Mouse (Mus musculus): ENCODE data around the gene Kirrel2. TPM values are rescaled to one million over a fixed set of nuclear protein-coding genes. Genes with fewer than 3 reads are reported as not detected.

Gene Kirrel2
- total RNA-seq, 4 experiments from 2014 or later, result not detected

GRCm38 (mm10) chr7:30450241-30450640 is 7.2 kb downstream of the Kirrel2 start:
- DNase-seq, result no peak

GRCm38 (mm10) chr7:30444971-30445751 is 12.3 kb downstream of the Kirrel2 start, which contains the start of gene Aplp1:
TSS of gene Aplp1 (minus strand) at chr7:30445535.
- DNase-seq, result no peak

GRCm38 (mm10) chr7:30444154-30444970 is 13.1 kb downstream of the Kirrel2 start:
- peak; percentile 31 for DNase-seq

GRCm38 (mm10) chr7:30443696-30444095 is 13.8 kb downstream of the Kirrel2 start:
- no peak for DNase-seq

GRCm38 (mm10) chr7:30440697-30441096 is 16.8 kb downstream of the Kirrel2 start:
- no peak for DNase-seq

GRCm38 (mm10) chr7:30439734-30440133 is 17.8 kb downstream of the Kirrel2 start:
- no peak for DNase-seq

- no peak for DNase-seq
Observed at GRCm38 (mm10) chr7:30436879-30437278, 20.6 kb downstream of the Kirrel2 start.

- no peak for DNase-seq
Observed at GRCm38 (mm10) chr7:30435156-30435555, 22.3 kb downstream of the Kirrel2 start.

GRCm38 (mm10) chr7:30434701-30435100 is 22.8 kb downstream of the Kirrel2 start:
- no peak for DNase-seq

- peak; percentile 40 for DNase-seq
Observed at GRCm38 (mm10) chr7:30434238-30434637, 23.3 kb downstream of the Kirrel2 start.

GRCm38 (mm10) chr7:30431793-30432192 is 25.7 kb downstream of the Kirrel2 start:
- peak; percentile 58 for DNase-seq

GRCm38 (mm10) chr7:30430191-30430590 is 27.3 kb downstream of the Kirrel2 start:
- no peak for DNase-seq

GRCm38 (mm10) chr7:30429327-30429726 is 28.2 kb downstream of the Kirrel2 start:
- no peak for DNase-seq

- DNase-seq, result no peak
Observed at GRCm38 (mm10) chr7:30423071-30423641, 34.3 kb downstream of the Kirrel2 start.

GRCm38 (mm10) chr7:30422560-30422959 is 34.9 kb downstream of the Kirrel2 start:
- no peak for DNase-seq

GRCm38 (mm10) chr7:30421890-30422435 is 35.5 kb downstream of the Kirrel2 start:
- DNase-seq, result peak; percentile 86

- DNase-seq, result peak; percentile 72
Observed at GRCm38 (mm10) chr7:30421175-30421889, 36.2 kb downstream of the Kirrel2 start, which contains the start of gene Nfkbid. TSS of gene Nfkbid (plus strand) at chr7:30421732.

GRCm38 (mm10) chr7:30420673-30421072 is 36.8 kb downstream of the Kirrel2 start:
- DNase-seq, result no peak

GRCm38 (mm10) chr7:30419561-30420499 is 37.7 kb downstream of the Kirrel2 start, which contains the start of gene Hcst:
TSS of gene Hcst (minus strand) at chr7:30419854.
- no peak for DNase-seq

- no peak for DNase-seq
Observed at GRCm38 (mm10) chr7:30417856-30418255, 39.6 kb downstream of the Kirrel2 start.

GRCm38 (mm10) chr7:30413596-30413995 is 43.9 kb downstream of the Kirrel2 start, which contains the start of gene Tyrobp:
TSS of gene Tyrobp (plus strand) at chr7:30413760.
- no peak for DNase-seq
